Mouse (Mus musculus) hindbrain, embryonic 12.5 days (tissue): Measurements from ENCODE around the gene Selenot. TPM values are rescaled to one million over a fixed set of nuclear protein-coding genes. Genes with fewer than 3 reads are reported as not detected.
"Not testable (repeated sequence)": the region's sequence is repeated elsewhere in the genome, so short reads cannot be mapped to it uniquely, and the experiment has no call there.

ENCODE experiments used
- ATAC-seq: fragments of 200-750 bp; cut with Nextera tagmentation; 2 replicates; pipeline ENCODE4 v1.8.0; 2017; ENCODE audit warnings: moderate TSS enrichment; ENCODE audit not compliant: low FRiP score
- H3K27ac ChIP-seq: fragments of 300-500 bp; sonication (generic); 2 replicates; pipeline ENCODE4 v1.5.1; 2016; ENCODE audit warnings: mild to moderate bottlenecking
- H3K27me3 ChIP-seq: fragments of 300-500 bp; sonication (generic); 2 replicates; pipeline ENCODE4 v1.6.1; 2016; ENCODE audit warnings: mild to moderate bottlenecking
- H3K36me3 ChIP-seq: fragments of 300-500 bp; sonication (generic); 2 replicates; pipeline ENCODE4 v1.6.1; 2016; ENCODE audit warnings: mild to moderate bottlenecking
- H3K4me1 ChIP-seq: fragments of 300-500 bp; sonication (generic); 2 replicates; pipeline ENCODE4 v1.6.1; 2016
- H3K4me2 ChIP-seq: fragments of 300-500 bp; sonication (generic); replicated peaks from 2 replicates; pipeline ENCODE4 v1.6.1; 2016; ENCODE audit warnings: mild to moderate bottlenecking
- H3K4me3 ChIP-seq: fragments of 300-500 bp; sonication (generic); 2 replicates; pipeline ENCODE4 v1.5.1; 2016; ENCODE audit warnings: mild to moderate bottlenecking
- H3K9ac ChIP-seq: fragments of 300-500 bp; sonication (generic); 2 replicates; pipeline ENCODE4 v1.6.1; 2016; ENCODE audit warnings: mild to moderate bottlenecking, moderate library complexity
- H3K9me3 ChIP-seq: fragments of 300-500 bp; sonication (generic); replicated peaks from 2 replicates; pipeline ENCODE4 v1.6.1; 2016; ENCODE audit warnings: mild to moderate bottlenecking
- WGBS: fragments of 180-500 bp; shearing (Covaris S2); methylation state at CpG from one replicate; pipeline ENCODE4 v1.1.7; 2016; 5-methylcytosine and 5-hydroxymethylcytosine counted together
- polyA plus RNA-seq: library from polyadenylated mRNA; unstranded; fragments of >200 nt; fragmentation: Nextera tagmentation; extraction: Ambion mirVana; gene quantifications from 2 replicates; pipeline ENCODE4 v1.2.1, GENCODE M21; 2016

Gene Selenot
- polyA plus RNA-seq, 1 experiment from 2014 or later: 21.3 TPM

GRCm38 (mm10) chr3:58590544-58590943, 14.1 kb downstream of the Selenot start:
- H3K27me3 ChIP-seq, H3K4me2 ChIP-seq, ATAC-seq, H3K4me3 ChIP-seq, H3K27ac ChIP-seq, H3K9me3 ChIP-seq, H3K4me1 ChIP-seq, H3K9ac ChIP-seq: not testable (repeated sequence)
- H3K36me3 ChIP-seq: peaks cover 43% of the 10 kb centered on the region
- WGBS: 95% methylated on average over 4 of the region's 4 CpGs

GRCm38 (mm10) chr3:58592666-58593065, 16.2 kb downstream of the Selenot start:
- H3K9ac ChIP-seq, H3K4me1 ChIP-seq, H3K4me2 ChIP-seq, ATAC-seq, H3K27me3 ChIP-seq, H3K9me3 ChIP-seq, H3K4me3 ChIP-seq, H3K27ac ChIP-seq: not testable (repeated sequence)
- peaks cover 31% of the 10 kb centered on the region for H3K36me3 ChIP-seq
- WGBS: 78% methylated on average over 7 of the region's 7 CpGs

- no peaks in the 10 kb centered on the region for H3K4me1 ChIP-seq
- no peak overlapping the region for H3K27ac ChIP-seq
- no peak for ATAC-seq
- peaks cover 30% of the 10 kb centered on the region for H3K36me3 ChIP-seq
- H3K9ac ChIP-seq: no peak overlapping the region
- no peaks in the 10 kb centered on the region for H3K9me3 ChIP-seq
- H3K4me3 ChIP-seq: no peak overlapping the region
- H3K27me3 ChIP-seq: no peaks in the 10 kb centered on the region
- H3K4me2 ChIP-seq: no peak overlapping the region
- WGBS: 36% methylated on average over 5 of the region's 5 CpGs
Measured at GRCm38 (mm10) chr3:58593623-58594022, 17.2 kb downstream of the Selenot start.

GRCm38 (mm10) chr3:58608506-58608905, 32.1 kb downstream of the Selenot start:
- H3K9ac ChIP-seq: no peak overlapping the region
- no peaks in the 10 kb centered on the region for H3K36me3 ChIP-seq
- ATAC-seq: peak; percentile 43; the same call in 1 of the 2 replicates
- no peaks in the 10 kb centered on the region for H3K27me3 ChIP-seq
- H3K4me1 ChIP-seq: no peaks in the 10 kb centered on the region
- H3K4me2 ChIP-seq: no peak overlapping the region
- 34% methylated on average over 4 of the region's 4 CpGs for WGBS
- H3K4me3 ChIP-seq: no peak overlapping the region
- no peak overlapping the region for H3K27ac ChIP-seq
- H3K9me3 ChIP-seq: peaks cover 10% of the 10 kb centered on the region; the same call in 1 of the 2 replicates

GRCm38 (mm10) chr3:58609985-58610384, 33.5 kb downstream of the Selenot start:
- peaks cover 10% of the 10 kb centered on the region; the same call in 1 of the 2 replicates for H3K9me3 ChIP-seq
- no peak for ATAC-seq
- H3K9ac ChIP-seq: no peak overlapping the region
- no peak overlapping the region for H3K27ac ChIP-seq
- H3K4me1 ChIP-seq: no peaks in the 10 kb centered on the region
- H3K4me3 ChIP-seq: no peak overlapping the region
- no peak overlapping the region for H3K4me2 ChIP-seq
- WGBS: 77% methylated on average over 5 of the region's 5 CpGs
- no peaks in the 10 kb centered on the region for H3K36me3 ChIP-seq
- no peaks in the 10 kb centered on the region for H3K27me3 ChIP-seq

GRCm38 (mm10) chr3:58621066-58621465, 44.6 kb downstream of the Selenot start:
- Histone ChIP-seq H3K27ac (no peak overlapping the region), H3K9me3 (no peaks in the 10 kb centered on the region), H3K9ac (no peak overlapping the region), H3K4me2 (no peak overlapping the region), H3K4me3 (no peak overlapping the region), H3K36me3 (no peaks in the 10 kb centered on the region), H3K4me1 (no peaks in the 10 kb centered on the region), H3K27me3 (no peaks in the 10 kb centered on the region)
- ATAC-seq: no peak
- 83% methylated on average over 7 of the region's 7 CpGs for WGBS

GRCm38 (mm10) chr3:58622665-58623394, 46.4 kb downstream of the Selenot start:
- no peak overlapping the region for H3K4me3 ChIP-seq
- no peaks in the 10 kb centered on the region for H3K27me3 ChIP-seq
- H3K27ac ChIP-seq: no peak overlapping the region
- no peaks in the 10 kb centered on the region for H3K4me1 ChIP-seq
- no peak overlapping the region for H3K9ac ChIP-seq
- no peak overlapping the region for H3K4me2 ChIP-seq
- 74% methylated on average over 3 of the region's 3 CpGs for WGBS
- H3K36me3 ChIP-seq: no peaks in the 10 kb centered on the region
- H3K9me3 ChIP-seq: no peaks in the 10 kb centered on the region
- no peak for ATAC-seq

GRCm38 (mm10) chr3:58624981-58625380, 48.5 kb downstream of the Selenot start:
- H3K27ac ChIP-seq: no peak overlapping the region
- H3K27me3 ChIP-seq: no peaks in the 10 kb centered on the region
- no peak overlapping the region for H3K9ac ChIP-seq
- H3K4me3 ChIP-seq: no peak overlapping the region
- 90% methylated on average over 4 of the region's 4 CpGs for WGBS
- H3K36me3 ChIP-seq: no peaks in the 10 kb centered on the region
- H3K9me3 ChIP-seq: no peaks in the 10 kb centered on the region
- no peak overlapping the region for H3K4me2 ChIP-seq
- H3K4me1 ChIP-seq: no peaks in the 10 kb centered on the region
- no peak for ATAC-seq

GRCm38 (mm10) chr3:58631693-58632092, 55.3 kb downstream of the Selenot start:
- H3K4me1 ChIP-seq: peaks cover 6% of the 10 kb centered on the region; the same call in 1 of the 2 replicates
- 83% methylated on average over 2 of the region's 2 CpGs for WGBS
- no peak overlapping the region for H3K4me2 ChIP-seq
- H3K9me3 ChIP-seq: no peaks in the 10 kb centered on the region
- no peak overlapping the region for H3K4me3 ChIP-seq
- no peak for ATAC-seq
- H3K9ac ChIP-seq: no peak overlapping the region
- H3K27me3 ChIP-seq: no peaks in the 10 kb centered on the region
- H3K36me3 ChIP-seq: no peaks in the 10 kb centered on the region
- H3K27ac ChIP-seq: no peak overlapping the region

GRCm38 (mm10) chr3:58636406-58637295, 60.2 kb downstream of the Selenot start, which contains the start of gene Erich6:
Erich6 (minus strand) TSS chr3:58637207.
- peaks cover 10% of the 10 kb centered on the region for H3K4me1 ChIP-seq
- no peaks in the 10 kb centered on the region for H3K36me3 ChIP-seq
- peak; percentile 86 for ATAC-seq
- H3K4me2 ChIP-seq: peak within 1 kb of the TSS; percentile 81
- under 1% methylated on average over 34 of the region's 34 CpGs for WGBS
- H3K9ac ChIP-seq: peak within 1 kb of the TSS; percentile 49
- no peaks in the 10 kb centered on the region for H3K27me3 ChIP-seq
- H3K27ac ChIP-seq: peak within 1 kb of the TSS; percentile 67
- peak within 1 kb of the TSS; percentile 43 for H3K4me3 ChIP-seq
- no peaks in the 10 kb centered on the region for H3K9me3 ChIP-seq
